Mouse (Mus musculus): Measurements from ENCODE around the gene Lgi4.

Gene Lgi4

DNA sequence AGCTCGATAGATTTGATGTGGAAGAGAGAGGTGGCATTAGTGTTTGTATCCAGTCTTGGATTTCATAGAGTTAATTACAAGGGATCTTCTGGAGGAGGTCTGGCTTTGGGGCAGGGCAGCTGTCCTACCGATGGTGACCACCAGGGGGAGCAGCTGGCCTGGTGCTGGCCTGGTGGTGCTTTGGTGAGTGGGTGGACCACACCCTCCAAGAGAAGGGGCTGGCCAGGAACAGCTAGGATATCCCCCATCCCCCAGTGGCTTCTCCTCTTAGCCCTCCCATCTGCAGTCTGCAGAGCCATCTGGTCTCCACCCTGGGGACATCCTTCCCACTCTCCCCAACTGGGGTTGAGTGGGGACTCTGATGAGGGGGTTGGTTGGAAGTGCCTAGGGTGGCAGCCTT is at the start of gene Lgi4:
TSS of gene Lgi4 (plus strand) at position 235 of the 400 bp plus-strand sequence.
- no peak for TF ChIP-seq GATA4 (IDR thresholded peaks at IDR 0.05; ENCODE audit: insufficient replicate concordance, low read length)

DNA sequence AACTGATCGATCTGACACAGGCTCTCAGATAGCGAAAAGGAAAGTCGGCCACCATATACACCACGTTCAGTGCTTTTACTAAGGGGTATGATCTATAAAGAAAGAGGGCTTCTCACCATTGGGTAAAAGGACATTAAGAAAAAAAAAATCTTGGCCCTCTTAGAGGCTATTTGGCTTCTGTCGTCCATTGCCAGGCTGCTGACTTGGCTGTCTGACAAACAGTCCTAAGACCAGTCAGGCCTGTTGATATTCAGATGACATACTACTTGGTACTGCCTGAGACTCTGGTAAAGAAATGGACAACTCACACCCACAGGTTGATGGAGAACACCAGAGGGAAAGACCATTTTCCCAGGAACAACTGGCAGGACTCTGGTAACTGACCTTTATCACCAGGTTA is 46.2 kb upstream of the Lgi4 start:
- TF ChIP-seq GATA4 (IDR thresholded peaks at IDR 0.05; ENCODE audit: insufficient replicate concordance, low read length) = no peak

DNA sequence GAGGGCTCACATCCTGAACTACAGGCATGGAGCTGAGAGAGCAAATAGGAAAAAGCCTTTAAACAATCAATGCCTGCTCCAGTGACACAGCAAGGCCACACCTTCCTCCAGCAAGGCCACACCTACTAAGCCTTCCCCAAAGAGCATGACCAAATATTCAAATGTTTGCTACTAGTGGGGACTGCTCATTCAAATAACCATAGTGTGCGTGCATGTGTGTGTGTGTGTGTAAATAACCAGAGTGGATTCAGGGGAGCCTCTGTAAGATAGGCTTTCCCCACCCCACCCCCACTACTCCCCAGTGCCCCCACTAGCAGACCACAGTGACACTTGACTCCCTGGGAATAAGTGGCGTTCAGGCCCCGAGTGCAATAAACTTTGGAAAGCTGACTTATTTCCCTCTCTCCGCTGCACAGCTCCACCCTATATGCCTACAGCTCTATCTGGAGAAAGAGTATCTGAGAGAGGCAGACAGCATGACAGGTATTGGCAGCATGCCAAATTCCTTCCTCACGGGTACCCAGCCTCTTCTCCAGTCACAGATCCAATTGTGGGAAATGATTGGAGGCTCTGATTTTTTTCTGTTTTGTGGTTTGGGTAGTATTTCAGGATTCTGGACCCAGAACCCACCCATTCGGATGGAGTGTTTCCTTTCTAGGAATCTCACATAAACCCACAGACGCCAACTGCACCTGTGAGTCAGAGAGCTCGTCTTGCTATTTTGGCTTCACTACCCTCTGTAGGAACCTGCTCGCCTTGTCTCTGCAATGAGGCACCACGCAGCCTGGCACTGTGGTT is 41.8 kb upstream of the Lgi4 start:
- no peak for TF ChIP-seq GATA4 (IDR thresholded peaks at IDR 0.05; ENCODE audit: insufficient replicate concordance, low read length)

- TF ChIP-seq GATA4 (IDR thresholded peaks at IDR 0.05; ENCODE audit: insufficient replicate concordance, low read length) = no peak
Measured at GRCm38 (mm10) chr7:31028609-31029008, 30.5 kb upstream of the Lgi4 start.

DNA sequence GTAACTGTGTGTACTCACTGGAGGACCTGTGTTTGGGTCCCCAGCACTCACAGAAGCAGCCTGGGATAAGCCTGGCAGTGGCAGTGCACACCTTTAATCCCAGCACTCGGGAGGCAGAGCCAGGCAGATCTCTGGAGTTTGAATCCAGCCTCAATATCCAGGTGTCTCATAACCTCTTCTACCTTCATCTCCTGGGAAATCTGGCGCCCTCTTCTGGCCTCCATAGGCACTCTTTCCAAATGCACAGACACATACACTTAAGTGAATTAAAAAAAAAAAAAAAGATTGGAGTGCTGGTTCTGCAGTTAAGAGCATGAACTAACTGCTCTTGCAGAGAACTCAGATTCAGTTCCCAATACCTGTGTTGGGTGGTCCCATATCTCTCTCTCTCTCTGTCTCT is 28.4 kb upstream of the Lgi4 start:
- no peak for TF ChIP-seq GATA4 (IDR thresholded peaks at IDR 0.05; ENCODE audit: insufficient replicate concordance, low read length)

DNA sequence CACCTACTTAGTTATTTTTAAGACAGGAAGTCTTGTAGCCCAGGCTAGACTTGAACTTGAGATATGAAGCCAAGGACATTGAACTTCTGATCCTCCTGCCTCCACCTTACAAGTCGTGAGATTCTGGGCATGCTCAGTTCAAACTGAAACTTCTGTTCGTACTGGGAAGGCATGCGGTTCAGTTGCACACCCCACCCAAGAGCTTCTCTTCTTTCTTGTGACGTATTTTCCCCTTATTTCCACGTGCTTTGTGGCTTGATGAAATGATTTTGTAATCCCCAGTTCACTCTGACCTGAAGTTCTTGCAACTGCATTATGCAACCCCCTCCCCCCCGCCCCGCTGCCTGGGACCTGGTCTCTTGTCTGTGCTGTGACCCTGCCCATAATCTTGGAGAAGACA is 27.4 kb upstream of the Lgi4 start:
- TF ChIP-seq GATA4 (IDR thresholded peaks at IDR 0.05; ENCODE audit: insufficient replicate concordance, low read length) = no peak

- no peak for TF ChIP-seq GATA4 (IDR thresholded peaks at IDR 0.05; ENCODE audit: insufficient replicate concordance, low read length)
Measured at GRCm38 (mm10) chr7:31033409-31034165, 25.6 kb upstream of the Lgi4 start.

DNA sequence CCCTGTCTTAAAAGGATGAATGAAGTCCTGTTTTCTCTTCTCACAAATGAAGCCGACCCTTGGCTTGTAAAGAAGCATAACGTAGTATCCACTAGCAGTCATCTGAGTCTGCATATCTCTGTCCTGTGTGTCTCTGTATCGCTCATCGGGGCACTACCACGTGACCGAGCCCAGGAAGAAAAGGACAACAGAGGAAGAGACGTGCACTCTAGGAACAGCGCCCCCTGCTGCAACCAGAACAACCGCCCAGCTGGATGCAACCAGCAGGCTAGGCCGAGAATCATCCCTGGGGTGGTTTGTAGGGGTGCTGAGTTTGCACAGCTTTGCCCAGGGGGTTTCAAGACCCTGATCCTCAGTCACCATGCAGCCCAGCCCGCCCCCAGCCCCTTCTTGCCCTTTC is 24.4 kb upstream of the Lgi4 start:
- TF ChIP-seq GATA4 (IDR thresholded peaks at IDR 0.05; ENCODE audit: insufficient replicate concordance, low read length) = no peak

GRCm38 (mm10) chr7:31035291-31035690 is 23.9 kb upstream of the Lgi4 start:
- no peak for TF ChIP-seq GATA4 (IDR thresholded peaks at IDR 0.05; ENCODE audit: insufficient replicate concordance, low read length)

- no peak for TF ChIP-seq GATA4 (IDR thresholded peaks at IDR 0.05; ENCODE audit: insufficient replicate concordance, low read length)
Measured at GRCm38 (mm10) chr7:31036917-31037316, 22.2 kb upstream of the Lgi4 start.

DNA sequence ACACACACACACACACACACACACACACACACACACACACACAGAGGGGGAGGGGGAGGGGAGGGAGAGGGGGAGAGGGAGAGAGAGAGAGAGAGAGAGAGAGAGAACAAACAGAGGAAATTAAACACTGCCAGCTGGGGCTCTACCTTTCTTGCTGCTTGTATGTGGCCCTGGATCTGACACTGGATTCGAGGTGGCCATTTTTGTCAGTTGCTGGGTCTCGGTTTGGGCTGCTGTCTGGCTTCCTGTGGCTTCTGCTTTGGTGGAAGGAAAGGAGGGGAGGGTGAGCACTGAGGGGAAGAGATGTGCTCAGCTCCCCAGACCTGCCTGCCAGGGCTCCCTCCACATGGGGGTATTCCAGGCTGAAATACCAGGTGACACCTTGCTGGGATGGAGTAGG is 21.5 kb upstream of the Lgi4 start:
- TF ChIP-seq GATA4 (IDR thresholded peaks at IDR 0.05; ENCODE audit: insufficient replicate concordance, low read length) = no peak

DNA sequence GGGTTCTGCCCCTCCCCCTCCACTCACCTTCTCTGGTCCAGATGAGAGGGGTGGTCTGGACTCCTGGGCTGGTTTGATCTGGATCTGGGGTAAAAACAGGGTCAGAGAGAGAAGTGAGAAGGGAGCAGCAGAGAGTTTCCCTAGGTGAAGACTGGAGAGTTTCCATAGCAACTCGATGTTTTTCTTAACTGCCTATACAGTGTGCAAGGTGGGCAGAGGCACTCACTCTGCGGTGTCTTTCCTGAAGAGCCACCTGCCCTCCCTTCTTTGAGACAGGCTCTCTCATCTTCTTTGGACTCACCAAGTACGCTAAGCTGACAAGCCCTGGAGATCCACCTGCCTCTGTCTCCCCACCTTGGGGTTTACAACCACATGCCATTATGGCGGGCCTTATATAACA is 20.1 kb upstream of the Lgi4 start:
- no peak for TF ChIP-seq GATA4 (IDR thresholded peaks at IDR 0.05; ENCODE audit: insufficient replicate concordance, low read length)

GRCm38 (mm10) chr7:31040281-31041022 is 18.7 kb upstream of the Lgi4 start:
- TF ChIP-seq GATA4 (IDR thresholded peaks at IDR 0.05; ENCODE audit: insufficient replicate concordance, low read length) = no peak

GRCm38 (mm10) chr7:31041023-31041407 is 18.1 kb upstream of the Lgi4 start:
- no peak for TF ChIP-seq GATA4 (IDR thresholded peaks at IDR 0.05; ENCODE audit: insufficient replicate concordance, low read length)

DNA sequence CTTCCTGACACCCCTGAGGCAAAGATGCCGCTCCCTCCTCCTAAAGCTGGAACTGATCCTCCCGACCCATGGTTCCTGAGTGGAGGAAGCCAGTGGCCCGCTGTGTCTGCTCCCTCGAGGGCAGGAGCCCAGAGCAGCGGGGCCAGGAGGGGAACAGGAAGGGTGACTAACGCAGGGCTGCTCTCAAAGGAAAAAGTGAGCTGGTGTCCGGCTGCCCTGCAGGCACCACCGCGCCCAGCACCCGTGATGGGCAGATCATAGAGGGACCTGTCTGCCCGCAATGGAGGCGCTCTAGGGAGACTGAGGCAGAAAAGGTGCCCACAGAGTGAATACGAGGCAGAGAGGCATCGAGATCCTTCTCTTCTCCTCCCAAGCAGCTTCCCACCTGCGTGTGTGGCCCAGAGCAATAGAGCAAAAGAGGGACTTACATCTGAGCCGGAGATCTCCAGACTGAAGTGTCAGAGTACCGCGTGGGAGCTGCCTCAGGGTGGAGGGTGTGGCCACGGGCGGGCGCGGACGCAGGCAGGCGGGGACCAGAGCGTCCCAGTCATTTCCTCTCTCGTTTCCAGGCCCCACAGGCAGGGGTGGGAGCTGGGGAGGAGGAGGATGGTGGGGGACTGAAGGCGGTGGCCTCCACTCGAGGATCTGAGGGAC is 17.4 kb upstream of the Lgi4 start:
- TF ChIP-seq GATA4 (IDR thresholded peaks at IDR 0.05; ENCODE audit: insufficient replicate concordance, low read length) = no peak

All from liver, adult (tissue).